Mouse (Mus musculus): ENCODE data around the gene AI854703.

- no peak for TF ChIP-seq REST (IDR thresholded peaks at IDR 0.05; ENCODE audit: insufficient read depth, insufficient read length)
- TF ChIP-seq POLR2A (IDR thresholded peaks at IDR 0.05; ENCODE audit: insufficient read length, low read depth): no peak
- TF ChIP-seq TCF3 (IDR thresholded peaks at IDR 0.05; ENCODE audit: insufficient read length, low read depth): no peak
- no peak for TF ChIP-seq E2F4 (IDR thresholded peaks at IDR 0.05; ENCODE audit: insufficient read depth)
- TF ChIP-seq MYOD1 (IDR thresholded peaks at IDR 0.05; ENCODE audit: control insufficient read depth in 1 of 3, insufficient read length in 2 of 3, low read depth in 2 of 3): no peak
- no peak for TF ChIP-seq USF1 (IDR thresholded peaks at IDR 0.05; ENCODE audit: low read depth)
Measured at GRCm38 (mm10) chr6:48589194-48589750, 37.3 kb upstream of the AI854703 start, which contains the start of gene Gm45021.
